Mouse (Mus musculus) hindbrain, embryonic 11.5 days (tissue): ENCODE results near the gene Il2rb. TPM values are rescaled to one million over a fixed set of nuclear protein-coding genes. Genes with fewer than 3 reads are reported as not detected.

Source experiments
- ATAC-seq: fragments of 200-750 bp; cut with Nextera tagmentation; 2 replicates; pipeline ENCODE4 v1.8.0; 2017; ENCODE audit warnings: mild to moderate bottlenecking, moderate TSS enrichment, moderate library complexity; ENCODE audit not compliant: low FRiP score
- DNase-seq: peaks from one replicate; pipeline ENCODE4 v3.0.0-alpha.2; 2015; ENCODE audit warnings: low spot score
- H3K27ac ChIP-seq: fragments of 300-500 bp; sonication (generic); 2 replicates; pipeline ENCODE4 v1.5.1; 2014; ENCODE audit warnings: mild to moderate bottlenecking, low read depth, low read length
- H3K27me3 ChIP-seq: fragments of 300-500 bp; sonication (generic); 2 replicates; pipeline ENCODE4 v1.6.1; 2014; ENCODE audit warnings: mild to moderate bottlenecking, low read length, moderate library complexity, mixed read lengths; ENCODE audit not compliant: control insufficient read depth, insufficient read depth
- H3K36me3 ChIP-seq: fragments of 300-500 bp; sonication (generic); 2 replicates; pipeline ENCODE4 v1.6.1; 2014; ENCODE audit warnings: mild to moderate bottlenecking, low read length, moderate library complexity, mixed read lengths; ENCODE audit not compliant: control insufficient read depth, insufficient read depth
- H3K4me1 ChIP-seq: fragments of 300-500 bp; sonication (generic); replicated peaks from 2 replicates; pipeline ENCODE4 v1.6.1; 2014; ENCODE audit warnings: low read length, mixed read lengths; ENCODE audit not compliant: control insufficient read depth, insufficient read depth
- H3K4me2 ChIP-seq: fragments of 300-500 bp; sonication (generic); replicated peaks from 2 replicates; pipeline ENCODE4 v1.6.1; 2014; ENCODE audit warnings: mild to moderate bottlenecking, low read depth, low read length
- H3K4me3 ChIP-seq: fragments of 300-500 bp; sonication (generic); 2 replicates; pipeline ENCODE4 v1.5.1; 2014; ENCODE audit warnings: low read depth, low read length
- H3K9ac ChIP-seq: fragments of 300-500 bp; sonication (generic); 2 replicates; pipeline ENCODE4 v1.6.1; 2014; ENCODE audit warnings: low read depth, low read length
- H3K9me3 ChIP-seq: fragments of 300-500 bp; sonication (generic); 2 replicates; pipeline ENCODE4 v1.6.1; 2016; ENCODE audit warnings: low read length; ENCODE audit not compliant: control insufficient read depth
- WGBS: fragments of 180-500 bp; shearing (Covaris S2); extraction: QIAGEN DNeasy Blood & Tissue Kit; methylation state at CpG from one replicate; pipeline ENCODE4 v1.1.7; 2014; 5-methylcytosine and 5-hydroxymethylcytosine counted together
- polyA plus RNA-seq: library from polyadenylated mRNA; unstranded; fragments of >200 nt; fragmentation: Nextera tagmentation; extraction: Ambion mirVana; gene quantifications from 2 replicates; pipeline ENCODE4 v1.2.1, GENCODE M21; 2014

The Il2rb gene
- not detected in 2 replicates for polyA plus RNA-seq

- Histone ChIP-seq H3K9me3 (no peaks in the 10 kb centered on the region), H3K9ac (0 out of 2 replicates have a peak within 1 kb of the TSS, but pooled peaks have one; percentile 27), H3K4me3 (no peak within 1 kb of the TSS), H3K4me2 (no peak within 1 kb of the TSS), H3K36me3 (no peaks in the 10 kb centered on the region), H3K4me1 (no peaks in the 10 kb centered on the region), H3K27ac (no peak within 1 kb of the TSS), H3K27me3 (no peaks in the 10 kb centered on the region)
- ATAC-seq (no peak), DNase-seq (no peak)
- 93% methylated on average over 11 of the region's 11 CpGs for WGBS
Measured at GRCm38 (mm10) chr15:78494968-78495406, at the start of gene Il2rb. Il2rb (minus strand) TSS chr15:78495271.

DNA sequence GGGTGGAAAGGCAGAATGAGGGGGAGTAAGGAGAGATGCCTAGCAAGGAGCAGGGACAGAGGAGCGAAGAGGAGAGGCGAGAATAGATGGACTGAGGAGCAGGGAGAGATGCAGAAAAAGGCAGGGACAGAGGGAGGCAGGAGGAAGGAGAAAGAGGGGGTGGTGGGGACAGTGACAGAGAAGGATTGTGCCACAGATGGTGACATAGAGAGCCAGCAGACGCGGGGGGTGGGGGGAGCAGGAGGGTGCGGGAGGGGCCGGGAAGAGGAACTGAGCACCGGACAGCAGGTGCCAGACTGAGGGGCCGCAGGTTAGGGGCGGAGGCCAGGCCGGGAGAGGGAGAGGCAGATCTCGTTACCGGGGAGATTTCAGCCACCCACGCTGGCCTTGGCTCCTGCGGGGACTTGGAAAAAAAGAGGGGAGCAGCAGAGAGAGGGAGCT lies 49.5 kb upstream of the Il2rb start, which contains the start of gene Sstr3:
Sstr3 (minus strand) TSS at position 125 of the 441 bp plus-strand sequence.
- ATAC-seq (peak; percentile 19; the same call in 1 of the 2 replicates), DNase-seq (peak; percentile 22)
- H3K27ac ChIP-seq: no peak within 1 kb of the TSS
- H3K4me3 ChIP-seq: no peak within 1 kb of the TSS
- no peaks in the 10 kb centered on the region for H3K36me3 ChIP-seq
- 10% methylated on average over 14 of the region's 14 CpGs for WGBS
- H3K4me2 ChIP-seq: 0 out of 2 replicates have a peak within 1 kb of the TSS, but pooled peaks have one; percentile 28
- H3K4me1 ChIP-seq: peaks cover 5% of the 10 kb centered on the region
- H3K9ac ChIP-seq: 0 out of 2 replicates have a peak within 1 kb of the TSS, but pooled peaks have one; percentile 20
- no peaks in the 10 kb centered on the region for H3K9me3 ChIP-seq
- no peaks in the 10 kb centered on the region for H3K27me3 ChIP-seq

- 72% methylated on average over 15 of the region's 15 CpGs for WGBS
- Histone ChIP-seq H3K9ac (no peak overlapping the region), H3K27ac (no peak overlapping the region), H3K36me3 (no peaks in the 10 kb centered on the region), H3K27me3 (no peaks in the 10 kb centered on the region), H3K4me2 (no peak overlapping the region), H3K9me3 (no peaks in the 10 kb centered on the region), H3K4me3 (no peak overlapping the region), H3K4me1 (peaks cover 5% of the 10 kb centered on the region)
- ATAC-seq: no peak
- DNase-seq: no peak
Measured at GRCm38 (mm10) chr15:78544041-78544440, 49.0 kb upstream of the Il2rb start.

DNA sequence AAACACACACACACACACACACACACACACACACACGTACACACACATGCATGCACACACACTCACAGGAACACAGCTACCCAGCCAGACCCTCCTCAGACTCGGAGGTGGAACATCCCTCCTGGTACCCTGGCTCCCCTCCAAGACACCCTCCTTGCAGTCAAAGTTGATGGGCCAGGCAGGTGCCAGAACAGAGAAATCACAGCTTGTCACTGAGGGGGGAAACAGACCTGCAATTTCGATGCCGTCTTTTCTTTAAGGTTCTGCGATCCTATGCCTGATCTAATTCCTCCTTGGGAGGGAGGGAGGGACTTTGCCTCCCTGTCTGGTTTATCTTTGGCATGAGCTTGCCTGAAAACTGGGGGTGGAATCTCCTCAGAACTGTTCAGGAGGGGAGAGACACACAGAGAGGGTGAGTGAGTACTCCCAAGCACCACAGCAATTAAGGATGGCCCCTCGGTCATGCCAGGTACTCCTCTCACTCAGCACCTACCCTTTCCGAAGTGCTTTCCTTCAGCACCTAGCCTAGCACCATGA lies 47.8 kb upstream of the Il2rb start:
- H3K27me3 ChIP-seq: no peaks in the 10 kb centered on the region
- H3K4me1 ChIP-seq: peaks cover 5% of the 10 kb centered on the region
- no peak overlapping the region for H3K4me2 ChIP-seq
- ATAC-seq: no peak
- H3K36me3 ChIP-seq: no peaks in the 10 kb centered on the region
- 81% methylated on average over 7 of the region's 7 CpGs for WGBS
- H3K9me3 ChIP-seq: no peaks in the 10 kb centered on the region
- no peak for DNase-seq
- H3K9ac ChIP-seq: no peak overlapping the region
- H3K4me3 ChIP-seq: no peak overlapping the region
- no peak overlapping the region for H3K27ac ChIP-seq

GRCm38 (mm10) chr15:78542098-78542766 lies 47.2 kb upstream of the Il2rb start:
- Histone ChIP-seq H3K27me3 (no peaks in the 10 kb centered on the region), H3K4me2 (no peak overlapping the region), H3K9ac (no peak overlapping the region), H3K27ac (no peak overlapping the region), H3K4me1 (peaks cover 5% of the 10 kb centered on the region), H3K36me3 (no peaks in the 10 kb centered on the region), H3K4me3 (no peak overlapping the region), H3K9me3 (no peaks in the 10 kb centered on the region)
- ATAC-seq (no peak), DNase-seq (no peak)
- WGBS: 76% methylated on average over 3 of the region's 3 CpGs

GRCm38 (mm10) chr15:78541606-78542005 lies 46.5 kb upstream of the Il2rb start:
- Histone ChIP-seq H3K4me1 (peaks cover 5% of the 10 kb centered on the region), H3K27ac (no peak overlapping the region), H3K4me2 (no peak overlapping the region), H3K9ac (no peak overlapping the region), H3K36me3 (no peaks in the 10 kb centered on the region), H3K27me3 (no peaks in the 10 kb centered on the region), H3K9me3 (no peaks in the 10 kb centered on the region), H3K4me3 (no peak overlapping the region)
- DNase-seq (no peak), ATAC-seq (no peak)
- WGBS: 82% methylated on average over 3 of the region's 3 CpGs

DNA sequence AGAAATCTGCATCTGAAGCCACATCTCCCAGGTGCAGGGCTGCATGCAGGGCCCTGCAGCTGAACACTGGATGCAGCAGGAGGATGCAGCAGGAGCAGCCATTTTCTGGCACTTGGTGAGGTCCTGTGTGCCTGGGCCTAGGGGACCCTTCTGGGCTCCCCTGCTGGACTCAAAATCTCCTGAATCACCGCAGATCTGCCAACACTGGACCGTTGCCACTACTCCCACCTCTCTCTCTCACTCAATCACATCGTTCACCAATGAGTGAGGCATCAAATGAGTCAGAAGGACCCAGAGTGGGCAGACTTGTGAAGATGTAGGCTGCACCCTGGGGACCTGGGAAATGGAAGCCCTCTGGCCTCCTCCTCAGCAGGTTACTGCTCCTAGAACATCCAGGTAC lies 46.0 kb upstream of the Il2rb start:
- Histone ChIP-seq H3K4me2 (no peak overlapping the region), H3K36me3 (no peaks in the 10 kb centered on the region), H3K4me1 (peaks cover 5% of the 10 kb centered on the region), H3K27ac (no peak overlapping the region), H3K9ac (no peak overlapping the region), H3K4me3 (no peak overlapping the region), H3K9me3 (no peaks in the 10 kb centered on the region), H3K27me3 (no peaks in the 10 kb centered on the region)
- DNase-seq (no peak), ATAC-seq (no peak)
- 78% methylated on average over 3 of the region's 3 CpGs for WGBS

- H3K27ac ChIP-seq: no peak overlapping the region
- WGBS: 51% methylated on average over 10 of the region's 10 CpGs
Measured at GRCm38 (mm10) chr15:78535723-78536421, 40.8 kb upstream of the Il2rb start.

More at GRCm38 (mm10) chr15:78535723-78536421, 40.8 kb upstream of the Il2rb start:
- Histone ChIP-seq H3K27me3 (no peaks in the 10 kb centered on the region), H3K4me1 (no peaks in the 10 kb centered on the region), H3K4me2 (no peak overlapping the region), H3K9ac (no peak overlapping the region), H3K4me3 (no peak overlapping the region), H3K36me3 (no peaks in the 10 kb centered on the region), H3K9me3 (no peaks in the 10 kb centered on the region)
- ATAC-seq: no peak
- no peak for DNase-seq
